21 mouse cellular contexts compared by ENCODE assay signal in genomic region chr12:75647663-75648062, GRCm38 (mm10). TPM values are rescaled to one million over a fixed set of nuclear protein-coding genes. Genes with fewer than 3 reads are reported as not detected.
DNase-seq lines count a peak whose midpoint lies in the region; ATAC-seq and TF ChIP-seq lines count a peak whose summit lies in the region.
"Had no signal": no experiment of that assay in that cellular context is flagged by ENCODE, and none has a peak within 500 bp of the region (broad histone marks: within the 10 kb centered on the region; RNA-seq: fewer than 3 reads in every experiment).

No protein-coding gene starts in this region.

- no peak for TF ChIP-seq POLR2A in MEL (IDR thresholded peaks at IDR 0.05; ENCODE audit: control insufficient read depth in 1 of 2, insufficient read depth in 1 of 2, low read depth in 1 of 2, low read length in 2 of 2, poor library complexity in 1 of 2)

- peak; percentile 51 for TF ChIP-seq CTCF in intestine, postnatal 0 days (IDR thresholded peaks at IDR 0.05; ENCODE audit: low read depth)
- peak; percentile 39 for TF ChIP-seq CTCF in liver, postnatal 0 days (IDR thresholded peaks at IDR 0.05; ENCODE audit: low read depth)
- peak in 1 of 3 experiments; percentile 17; a peak in 1 of 6 replicates for TF ChIP-seq CTCF in MEL (IDR thresholded peaks at IDR 0.05 in 2 of 3, conservative IDR thresholded peaks at IDR 0.05 in 1 of 3; ENCODE audit: control insufficient read depth in 1 of 3, insufficient read depth in 1 of 3, low read depth in 2 of 3, low read length in 3 of 3, poor library complexity in 1 of 3, severe bottlenecking in 1 of 3)

- WGBS in intestine, postnatal 0 days = 93% methylated on average over 2 of the region's 2 CpGs
- 90% methylated on average over 2 of the region's 2 CpGs for WGBS in intestine, embryonic 16.5 days
- WGBS in liver, postnatal 0 days (ENCODE audit: insufficient replicate concordance) = 71% methylated on average over 2 of the region's 2 CpGs
- WGBS in liver, embryonic 12.5 days (ENCODE audit: insufficient replicate concordance) = 72% methylated on average over 2 of the region's 2 CpGs
- 89% methylated on average over 2 of the region's 2 CpGs for WGBS in limb, embryonic 10.5 days

- no peaks in the 10 kb centered on the region for H3K79me2 ChIP-seq in MEL (ENCODE audit: control insufficient read depth, insufficient read depth, low read length, poor library complexity)

- no peak overlapping the region for H3K4me3 ChIP-seq in intestine, postnatal 0 days (ENCODE audit: low read depth, low read length)
- H3K4me3 ChIP-seq in intestine, embryonic 16.5 days (ENCODE audit: low read length) = no peak overlapping the region
- H3K4me3 ChIP-seq in liver, postnatal 0 days (ENCODE audit: low read depth, low read length) = no peak overlapping the region
- H3K4me3 ChIP-seq in liver, embryonic 12.5 days = no peak overlapping the region
- H3K4me3 ChIP-seq in MEL (ENCODE audit: control insufficient read depth in 1 of 2, insufficient read depth in 1 of 2, low read depth in 2 of 2, low read length in 2 of 2) = no peak overlapping the region
- H3K4me3 ChIP-seq in limb, embryonic 10.5 days = no peak overlapping the region
- H3K4me3 ChIP-seq: embryonic facial prominence, embryonic 15.5 days; forebrain, embryonic 15.5 days; heart, embryonic 10.5 days had no signal

- no peak for TF ChIP-seq EP300 in liver, postnatal 0 days (IDR thresholded peaks at IDR 0.05; ENCODE audit: low read depth)
- TF ChIP-seq EP300 in MEL (IDR thresholded peaks at IDR 0.05; ENCODE audit: low read depth in 1 of 2, low read length in 2 of 2) = no peak

- no peak overlapping the region for H3K27ac ChIP-seq in intestine, postnatal 0 days (ENCODE audit: low read depth, low read length)
- no peak overlapping the region for H3K27ac ChIP-seq in intestine, embryonic 16.5 days (ENCODE audit: low read length)
- no peak overlapping the region for H3K27ac ChIP-seq in liver, postnatal 0 days (ENCODE audit: low read depth)
- H3K27ac ChIP-seq in liver, embryonic 12.5 days = no peak overlapping the region
- H3K27ac ChIP-seq in MEL (ENCODE audit: control insufficient read depth, low read depth, low read length) = no peak overlapping the region
- peak overlapping the region; percentile 34; the same call in 1 of the 2 replicates for H3K27ac ChIP-seq in limb, embryonic 10.5 days
- H3K27ac ChIP-seq: embryonic facial prominence, embryonic 15.5 days; forebrain, embryonic 15.5 days; heart, embryonic 10.5 days; macrophage had no signal

- H3K4me1 ChIP-seq in intestine, postnatal 0 days (replicated peaks; ENCODE audit: control insufficient read depth, insufficient read depth, low read length) = no peaks in the 10 kb centered on the region
- H3K4me1 ChIP-seq in intestine, embryonic 16.5 days (ENCODE audit: control insufficient read depth, insufficient read depth, low read length) = no peaks in the 10 kb centered on the region
- H3K4me1 ChIP-seq in liver, postnatal 0 days (ENCODE audit: insufficient read depth) = no peaks in the 10 kb centered on the region
- H3K4me1 ChIP-seq in liver, embryonic 12.5 days = no peaks in the 10 kb centered on the region
- no peaks in the 10 kb centered on the region for H3K4me1 ChIP-seq in MEL (ENCODE audit: control insufficient read depth in 1 of 2, insufficient read depth in 2 of 2, low read length in 2 of 2)
- peaks cover 6% of the 10 kb centered on the region; the same call in 1 of the 2 replicates for H3K4me1 ChIP-seq in limb, embryonic 10.5 days
- H3K4me1 ChIP-seq: embryonic facial prominence, embryonic 15.5 days had no signal

- H3K9ac ChIP-seq in intestine, postnatal 0 days (ENCODE audit: low read depth, low read length) = no peak overlapping the region
- no peak overlapping the region for H3K9ac ChIP-seq in intestine, embryonic 16.5 days (ENCODE audit: low read depth, low read length)
- H3K9ac ChIP-seq in liver, postnatal 0 days (replicated peaks) = no peak overlapping the region
- H3K9ac ChIP-seq in liver, embryonic 12.5 days = no peak overlapping the region
- H3K9ac ChIP-seq in MEL (ENCODE audit: control insufficient read depth, low read depth, low read length, poor library complexity, severe bottlenecking) = no peak overlapping the region
- H3K9ac ChIP-seq: embryonic facial prominence, embryonic 15.5 days; forebrain, embryonic 15.5 days had no signal

- H3K27me3 ChIP-seq in intestine, postnatal 0 days (replicated peaks; ENCODE audit: control insufficient read depth, insufficient read depth, low read length) = no peaks in the 10 kb centered on the region
- no peaks in the 10 kb centered on the region for H3K27me3 ChIP-seq in intestine, embryonic 16.5 days (replicated peaks; ENCODE audit: control insufficient read depth, insufficient read depth, low read length)
- H3K27me3 ChIP-seq in liver, postnatal 0 days (ENCODE audit: insufficient read depth, low read length) = no peaks in the 10 kb centered on the region
- H3K27me3 ChIP-seq in liver, embryonic 12.5 days (replicated peaks) = no peaks in the 10 kb centered on the region
- H3K27me3 ChIP-seq in MEL (ENCODE audit: control insufficient read depth in 1 of 2, insufficient read depth in 2 of 2, low read length in 2 of 2) = no peaks in the 10 kb centered on the region
- H3K27me3 ChIP-seq in limb, embryonic 10.5 days (ENCODE audit: low read depth, poor library complexity, severe bottlenecking) = no peaks in the 10 kb centered on the region
- H3K27me3 ChIP-seq: embryonic facial prominence, embryonic 15.5 days; forebrain, embryonic 15.5 days had no signal

- ATAC-seq in intestine, postnatal 0 days = no peak
- no peak for ATAC-seq in intestine, embryonic 16.5 days
- no peak for ATAC-seq in liver, postnatal 0 days
- ATAC-seq in liver, embryonic 12.5 days = no peak
- no peak for ATAC-seq in erythroblast, adult 5-6 weeks (replicated peaks; ENCODE audit: low FRiP score, poor library complexity, severe bottlenecking)
- ATAC-seq: forebrain, embryonic 15.5 days; hindbrain, embryonic 16.5 days; midbrain, embryonic 16.5 days had no signal

- DNase-seq in liver, postnatal 0 days = no peak
- no peak for DNase-seq in MEL (ENCODE audit: low read depth, low spot score)
- no peak for DNase-seq in limb, embryonic 10.5 days (ENCODE audit: low spot score)
- DNase-seq: cerebellum, adult 9-10 months; gastrocnemius, postnatal 36 days; kidney, adult 11 months; kidney, postnatal 14 days; liver; lung, adult 2 months; right cerebral cortex, postnatal 4 days; thymus, adult 2 months had no signal

- no peaks in the 10 kb centered on the region for H3K9me3 ChIP-seq in intestine, postnatal 0 days (ENCODE audit: control insufficient read depth)
- no peaks in the 10 kb centered on the region for H3K9me3 ChIP-seq in intestine, embryonic 16.5 days (ENCODE audit: control insufficient read depth, low read length)
- H3K9me3 ChIP-seq in liver, postnatal 0 days (ENCODE audit: low read length) = 0 out of 2 replicates have a peak, but pooled peaks cover 2% of the 10 kb centered on the region
- H3K9me3 ChIP-seq in liver, embryonic 12.5 days (replicated peaks) = no peaks in the 10 kb centered on the region
- H3K9me3 ChIP-seq in MEL (replicated peaks; ENCODE audit: insufficient read depth, low read length) = no peaks in the 10 kb centered on the region
- H3K9me3 ChIP-seq in limb, embryonic 10.5 days (replicated peaks) = no peaks in the 10 kb centered on the region
- H3K9me3 ChIP-seq: embryonic facial prominence, embryonic 15.5 days; forebrain, embryonic 15.5 days had no signal

- no peak overlapping the region for H3K4me2 ChIP-seq in intestine, postnatal 0 days (replicated peaks; ENCODE audit: low read depth)
- H3K4me2 ChIP-seq in intestine, embryonic 16.5 days (ENCODE audit: low read depth, low read length) = no peak overlapping the region
- H3K4me2 ChIP-seq in liver, postnatal 0 days (ENCODE audit: low read depth, low read length) = no peak overlapping the region
- H3K4me2 ChIP-seq in liver, embryonic 12.5 days = no peak overlapping the region
- H3K4me2 ChIP-seq: embryonic facial prominence, embryonic 15.5 days; forebrain, embryonic 15.5 days had no signal

- H3K36me3 ChIP-seq in intestine, postnatal 0 days (ENCODE audit: control insufficient read depth, insufficient read depth) = 0 out of 2 replicates have a peak, but pooled peaks cover 4% of the 10 kb centered on the region
- H3K36me3 ChIP-seq in intestine, embryonic 16.5 days (ENCODE audit: control insufficient read depth, insufficient read depth, low read length) = no peaks in the 10 kb centered on the region
- no peaks in the 10 kb centered on the region for H3K36me3 ChIP-seq in liver, postnatal 0 days (replicated peaks; ENCODE audit: insufficient read depth, low read length)
- H3K36me3 ChIP-seq in liver, embryonic 12.5 days = peaks cover 7% of the 10 kb centered on the region; the same call in 1 of the 2 replicates
- peaks cover 0 to 2% of the 10 kb centered on the region in 2 experiments; a peak in 2 of 4 replicates for H3K36me3 ChIP-seq in MEL (ENCODE audit: control insufficient read depth in 1 of 2, insufficient read depth in 2 of 2, low read length in 2 of 2)
- H3K36me3 ChIP-seq in limb, embryonic 10.5 days = peaks cover 6% of the 10 kb centered on the region; the same call in 1 of the 2 replicates
- H3K36me3 ChIP-seq: embryonic facial prominence, embryonic 15.5 days; forebrain, embryonic 15.5 days had no signal

- TF ChIP-seq RAD21 in MEL (IDR thresholded peaks at IDR 0.05; ENCODE audit: low read depth, low read length) = peak; percentile 10

RNA-seq across cellular contexts. Expression of gene Wdr89, which starts 21.7 kb away (rescaled TPM):
- 4.3 and 5.3 TPM in 2 replicates for polyA plus RNA-seq in intestine, postnatal 0 days (2015; fragmentation: Nextera tagmentation; extraction: Ambion mirVana)
- polyA plus RNA-seq in intestine, embryonic 16.5 days (2015; fragmentation: Nextera tagmentation; extraction: Ambion mirVana) = 8.5 and 9.3 TPM in 2 replicates
- 4.7 and 5.1 TPM in 2 replicates for polyA plus RNA-seq in liver, postnatal 0 days (2015; fragmentation: Nextera tagmentation; extraction: Ambion mirVana)
- 9.8 and 10.7 TPM in 2 replicates for polyA plus RNA-seq in liver, embryonic 12.5 days (2016; fragmentation: Nextera tagmentation; extraction: Ambion mirVana)
- total RNA-seq in MEL (2012; rRNA removed) = 18.5 and 31.2 TPM in 2 replicates
- polyA plus RNA-seq in MEL (2012; ENCODE audit: insufficient read depth in 1 of 2, insufficient read length in 2 of 2, low read depth in 1 of 2, low replicate concordance in 2 of 2, missing spikeins in 1 of 2) = 10 to 100 TPM; 10.2 to 57.8 TPM
- polyA plus RNA-seq in limb, embryonic 10.5 days (2016; fragmentation: Nextera tagmentation; extraction: Ambion mirVana) = 15.2 and 17.5 TPM in 2 replicates
- 4.8 and 5.0 TPM in 2 replicates for total RNA-seq in erythroblast, adult 5-6 weeks (2015; ENCODE audit: low replicate concordance)
- total RNA-seq in erythroblast, adult 5-6 weeks (2017; ENCODE audit: low replicate concordance) = 3.7 and 9.8 TPM in 2 replicates

RNA-seq across cellular contexts. Expression of gene Ppp2r5e, which starts 51.6 kb away (rescaled TPM):
- polyA plus RNA-seq in intestine, postnatal 0 days (2015; fragmentation: Nextera tagmentation; extraction: Ambion mirVana) = 7.3 and 9.2 TPM in 2 replicates
- 6.3 and 7.4 TPM in 2 replicates for polyA plus RNA-seq in intestine, embryonic 16.5 days (2015; fragmentation: Nextera tagmentation; extraction: Ambion mirVana)
- 4.9 and 6.5 TPM in 2 replicates for polyA plus RNA-seq in liver, postnatal 0 days (2015; fragmentation: Nextera tagmentation; extraction: Ambion mirVana)
- 7.9 and 8.0 TPM in 2 replicates for polyA plus RNA-seq in liver, embryonic 12.5 days (2016; fragmentation: Nextera tagmentation; extraction: Ambion mirVana)
- total RNA-seq in MEL (2012; rRNA removed) = 9.0 and 10.8 TPM in 2 replicates
- 100 to 1,000 TPM in 1 of 2 experiments, 10 to 100 TPM in 1; 21.3 to 200 TPM for polyA plus RNA-seq in MEL (2012; ENCODE audit: insufficient read depth in 1 of 2, insufficient read length in 2 of 2, low read depth in 1 of 2, low replicate concordance in 2 of 2, missing spikeins in 1 of 2)
- 12.6 and 12.7 TPM in 2 replicates for polyA plus RNA-seq in limb, embryonic 10.5 days (2016; fragmentation: Nextera tagmentation; extraction: Ambion mirVana)
- 25.6 and 47.6 TPM in 2 replicates for total RNA-seq in erythroblast, adult 5-6 weeks (2015; ENCODE audit: low replicate concordance)
- total RNA-seq in erythroblast, adult 5-6 weeks (2017; ENCODE audit: low replicate concordance) = 6.4 TPM in 2 replicates
